7 mouse cellular contexts compared by ENCODE assay signal in the genomic region with DNA sequence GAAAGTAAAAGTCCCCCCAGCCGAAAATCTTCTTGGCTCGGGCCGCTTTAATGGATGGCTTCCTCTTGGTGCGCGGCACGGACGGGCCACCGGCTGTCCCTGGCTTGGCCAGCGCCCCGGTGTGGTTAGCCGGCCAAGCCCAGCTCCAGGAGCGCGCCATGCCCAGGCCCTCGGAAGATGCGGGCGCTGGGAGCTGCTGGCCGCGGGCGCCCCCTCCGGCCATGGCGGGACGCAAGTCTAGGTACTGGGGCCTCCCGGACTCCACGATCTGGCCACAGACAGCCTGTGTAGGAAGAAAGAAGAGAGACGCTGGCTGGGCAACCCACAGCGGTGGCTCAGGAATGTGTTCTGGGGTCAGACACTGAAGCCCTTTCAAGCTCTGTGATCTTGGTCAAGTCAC. TPM values are rescaled to one million over a fixed set of nuclear protein-coding genes. Genes with fewer than 3 reads are reported as not detected.
DNase-seq lines count a peak whose midpoint lies in the region; ATAC-seq and TF ChIP-seq lines count a peak whose summit lies in the region.

No protein-coding gene starts in this region.

- under 1% methylated on average over 26 of the region's 26 CpGs for WGBS in embryonic facial prominence, embryonic 12.5 days
- under 1% methylated on average over 26 of the region's 26 CpGs for WGBS in limb, embryonic 11.5 days
- under 1% methylated on average over 26 of the region's 26 CpGs for WGBS in midbrain, embryonic 12.5 days

- no peak for ATAC-seq in embryonic facial prominence, embryonic 12.5 days (ENCODE audit: insufficient number of reproducible peaks, insufficient read depth, low FRiP score, low TSS enrichment)
- peak; percentile 38 to 52; a peak in 3 of 4 replicates for ATAC-seq in hematopoietic stem cell, adult 5-6 weeks (replicated peaks in 1 of 2; ENCODE audit: insufficient read depth in 1 of 2, low FRiP score in 2 of 2, low TSS enrichment in 1 of 2, low read depth in 1 of 2, poor library complexity in 2 of 2, severe bottlenecking in 2 of 2)
- no peak for ATAC-seq in limb, embryonic 11.5 days (ENCODE audit: insufficient number of reproducible peaks, low FRiP score, low TSS enrichment, low read depth)
- ATAC-seq in midbrain, embryonic 12.5 days (ENCODE audit: low FRiP score, low read depth) = peak; percentile 10; the same call in 1 of the 2 replicates

- TF ChIP-seq CTCF in C2C12 (IDR thresholded peaks at IDR 0.05; ENCODE audit: control insufficient read depth, insufficient read depth, insufficient read length) = peak; percentile 64

- H3K27ac ChIP-seq in embryonic facial prominence, embryonic 12.5 days = no peak overlapping the region
- no peak overlapping the region for H3K27ac ChIP-seq in limb, embryonic 11.5 days (replicated peaks; ENCODE audit: low read depth, low read length)
- H3K27ac ChIP-seq in midbrain, embryonic 12.5 days (replicated peaks) = peak overlapping the region; percentile 66

- DNase-seq in ZHBTc4 (ENCODE audit: low read depth, low spot score) = peak; percentile 72
- peak; percentile 75 for DNase-seq in limb, embryonic 11.5 days (ENCODE audit: low spot score)
- DNase-seq in layer of hippocampus, adult 9-10 months (ENCODE audit: low spot score) = no peak

- peak overlapping the region; percentile 14 for H3ac ChIP-seq in C2C12 (ENCODE audit: control insufficient read depth, insufficient read length, low read depth)

- H3K36me3 ChIP-seq in C2C12 (ENCODE audit: control insufficient read depth, insufficient read depth) = no peaks in the 10 kb centered on the region
- H3K36me3 ChIP-seq in embryonic facial prominence, embryonic 12.5 days = no peaks in the 10 kb centered on the region
- no peaks in the 10 kb centered on the region for H3K36me3 ChIP-seq in limb, embryonic 11.5 days (ENCODE audit: control insufficient read depth, insufficient read depth, low read length)
- no peaks in the 10 kb centered on the region for H3K36me3 ChIP-seq in midbrain, embryonic 12.5 days

- H3K9me3 ChIP-seq in embryonic facial prominence, embryonic 12.5 days = no peaks in the 10 kb centered on the region
- no peaks in the 10 kb centered on the region for H3K9me3 ChIP-seq in limb, embryonic 11.5 days (ENCODE audit: control insufficient read depth, low read length)
- no peaks in the 10 kb centered on the region for H3K9me3 ChIP-seq in midbrain, embryonic 12.5 days

- peaks cover 44% of the 10 kb centered on the region for H3K4me1 ChIP-seq in embryonic facial prominence, embryonic 12.5 days
- peaks cover 47% of the 10 kb centered on the region for H3K4me1 ChIP-seq in limb, embryonic 11.5 days (ENCODE audit: control insufficient read depth, insufficient read depth, low read length)
- peaks cover 76% of the 10 kb centered on the region for H3K4me1 ChIP-seq in midbrain, embryonic 12.5 days

- H3K9ac ChIP-seq in embryonic facial prominence, embryonic 12.5 days = no peak overlapping the region
- no peak overlapping the region for H3K9ac ChIP-seq in limb, embryonic 11.5 days (ENCODE audit: low read length)
- H3K9ac ChIP-seq in midbrain, embryonic 12.5 days (replicated peaks) = no peak overlapping the region; the same call in 1 of the 2 replicates

- peaks cover 5% of the 10 kb centered on the region for H3K79me3 ChIP-seq in C2C12 (ENCODE audit: low read depth)

- H3K27me3 ChIP-seq in C2C12 (ENCODE audit: control insufficient read depth, insufficient read depth, insufficient read length) = peaks cover 53% of the 10 kb centered on the region
- H3K27me3 ChIP-seq in embryonic facial prominence, embryonic 12.5 days = peaks cover 86% of the 10 kb centered on the region
- peaks cover 73% of the 10 kb centered on the region for H3K27me3 ChIP-seq in limb, embryonic 11.5 days (ENCODE audit: control insufficient read depth, insufficient read depth, low read length)
- H3K27me3 ChIP-seq in midbrain, embryonic 12.5 days = peaks cover 90% of the 10 kb centered on the region

- H3K79me2 ChIP-seq in C2C12 (ENCODE audit: control insufficient read depth, insufficient read depth) = peaks cover 6% of the 10 kb centered on the region

- H3K4me2 ChIP-seq in embryonic facial prominence, embryonic 12.5 days (replicated peaks) = peak overlapping the region; percentile 36
- peak overlapping the region; percentile 37 for H3K4me2 ChIP-seq in limb, embryonic 11.5 days (ENCODE audit: low read depth, severe bottlenecking)
- peak overlapping the region; percentile 69 for H3K4me2 ChIP-seq in midbrain, embryonic 12.5 days (replicated peaks)

- H3K4me3 ChIP-seq in C2C12 (ENCODE audit: insufficient read depth, poor library complexity, severe bottlenecking) = no peak overlapping the region
- peak overlapping the region; percentile 21 for H3K4me3 ChIP-seq in embryonic facial prominence, embryonic 12.5 days
- peak overlapping the region; percentile 22 for H3K4me3 ChIP-seq in limb, embryonic 11.5 days (ENCODE audit: low read depth, low read length)
- peak overlapping the region; percentile 22 for H3K4me3 ChIP-seq in midbrain, embryonic 12.5 days

TF ChIP-seq in C2C12, 6 proteins besides CTCF, POLR2A, EP300 and RAD21:
- TF ChIP-seq MYOG (IDR thresholded peaks at IDR 0.05; ENCODE audit: control insufficient read depth, extremely low read depth, insufficient read length) (no peak), FOSL1 (IDR thresholded peaks at IDR 0.05; ENCODE audit: insufficient read depth, low read length, poor library complexity, severe bottlenecking) (no peak), MAX (IDR thresholded peaks at IDR 0.05) (no peak), CEBPB (IDR thresholded peaks at IDR 0.05; ENCODE audit: low read depth) (no peak), MYOD1 (IDR thresholded peaks at IDR 0.05; ENCODE audit: control insufficient read depth, insufficient read length, low read depth) (no peak), USF1 (IDR thresholded peaks at IDR 0.05; ENCODE audit: low read depth) (no peak)

RNA-seq across cellular contexts. Expression of gene Shmt2, which starts 4.4 kb away (rescaled TPM):
- polyA plus RNA-seq in C2C12 (2012; fragmentation: generic; extraction: Trizol) = 340 TPM
- 82.4 and 88.2 TPM in 2 replicates for polyA plus RNA-seq in embryonic facial prominence, embryonic 12.5 days (2016; fragmentation: Nextera tagmentation; extraction: Ambion mirVana)
- total RNA-seq in hematopoietic stem cell, adult 5-6 weeks (2017) = 72.9 and 77.9 TPM in 2 replicates
- polyA plus RNA-seq in limb, embryonic 11.5 days (2014; fragmentation: Nextera tagmentation; extraction: Ambion mirVana) = 102 and 104 TPM in 2 replicates
- 75.1 and 77.8 TPM in 2 replicates for polyA plus RNA-seq in midbrain, embryonic 12.5 days (2016; fragmentation: Nextera tagmentation; extraction: Ambion mirVana)

RNA-seq across cellular contexts. Expression of gene Nxph4, which starts 7.7 kb away (rescaled TPM):
- polyA plus RNA-seq in C2C12 (2012; fragmentation: generic; extraction: Trizol) = 1.2 TPM
- 6.5 and 8.0 TPM in 2 replicates for polyA plus RNA-seq in embryonic facial prominence, embryonic 12.5 days (2016; fragmentation: Nextera tagmentation; extraction: Ambion mirVana)
- total RNA-seq in hematopoietic stem cell, adult 5-6 weeks (2017) = 0.31 TPM in 1 of 2 replicates, not detected in the other
- polyA plus RNA-seq in limb, embryonic 11.5 days (2014; fragmentation: Nextera tagmentation; extraction: Ambion mirVana) = 0.95 and 1.2 TPM in 2 replicates
- polyA plus RNA-seq in midbrain, embryonic 12.5 days (2016; fragmentation: Nextera tagmentation; extraction: Ambion mirVana) = 55.9 and 58.2 TPM in 2 replicates

RNA-seq across cellular contexts. Expression of gene Ndufa4l2, which starts 11.9 kb away (rescaled TPM):
- 0.42 TPM for polyA plus RNA-seq in C2C12 (2012; fragmentation: generic; extraction: Trizol)
- polyA plus RNA-seq in embryonic facial prominence, embryonic 12.5 days (2016; fragmentation: Nextera tagmentation; extraction: Ambion mirVana) = 2.9 and 3.4 TPM in 2 replicates
- total RNA-seq in hematopoietic stem cell, adult 5-6 weeks (2017) = not detected in 2 replicates
- 0.48 and 0.96 TPM in 2 replicates for polyA plus RNA-seq in limb, embryonic 11.5 days (2014; fragmentation: Nextera tagmentation; extraction: Ambion mirVana)
- 7.0 and 7.6 TPM in 2 replicates for polyA plus RNA-seq in midbrain, embryonic 12.5 days (2016; fragmentation: Nextera tagmentation; extraction: Ambion mirVana)

RNA-seq across cellular contexts. Expression of gene Stac3, which starts 25.2 kb away (rescaled TPM):
- polyA plus RNA-seq in C2C12 (2012; fragmentation: generic; extraction: Trizol) = 9.7 TPM
- polyA plus RNA-seq in embryonic facial prominence, embryonic 12.5 days (2016; fragmentation: Nextera tagmentation; extraction: Ambion mirVana) = 5.9 and 7.9 TPM in 2 replicates
- 1.6 TPM in 1 of 2 replicates, not detected in the other for total RNA-seq in hematopoietic stem cell, adult 5-6 weeks (2017)
- 0.21 and 0.34 TPM in 2 replicates for polyA plus RNA-seq in limb, embryonic 11.5 days (2014; fragmentation: Nextera tagmentation; extraction: Ambion mirVana)
- 0.89 and 1.6 TPM in 2 replicates for polyA plus RNA-seq in midbrain, embryonic 12.5 days (2016; fragmentation: Nextera tagmentation; extraction: Ambion mirVana)

Comparison
In these comparisons a context has a peak if more than half of its experiments do, and no peak if none do; other contexts are left out.
1. ATAC-seq: peak in hematopoietic stem cell, adult 5-6 weeks (2 of 2) and midbrain, embryonic 12.5 days (single experiment); none in embryonic facial prominence, embryonic 12.5 days (single experiment) and limb, embryonic 11.5 days (single experiment).
2. Peak in every context shown above with its lines, with median percentiles within 50 percentile points of each other: H3K4me2 ChIP-seq.